10 mouse cellular contexts compared by ENCODE assay signal in genomic region chr17:83955978-83956377, GRCm38 (mm10).
DNase-seq lines count a peak whose midpoint lies in the region; ATAC-seq and TF ChIP-seq lines count a peak whose summit lies in the region.
"Had no signal": no experiment of that assay in that cellular context is flagged by ENCODE, and none has a peak within 500 bp of the region (broad histone marks: within the 10 kb centered on the region; RNA-seq: fewer than 3 reads in every experiment).

No protein-coding gene starts in this region.

- H3K9ac ChIP-seq in neural tube, embryonic 13.5 days: no peak overlapping the region
- no peak overlapping the region for H3K9ac ChIP-seq in hindbrain, postnatal 0 days (replicated peaks; ENCODE audit: low read length)
- H3K9ac ChIP-seq in limb, embryonic 15.5 days: no peak overlapping the region
- H3K9ac ChIP-seq in stomach, postnatal 0 days (ENCODE audit: low read length): peak overlapping the region; percentile 18; the same call in 1 of the 2 replicates
- H3K9ac ChIP-seq: hindbrain, embryonic 15.5 days had no signal

- H3K9me3 ChIP-seq in neural tube, embryonic 13.5 days: no peaks in the 10 kb centered on the region
- H3K9me3 ChIP-seq in hindbrain, postnatal 0 days (ENCODE audit: low read length): no peaks in the 10 kb centered on the region
- H3K9me3 ChIP-seq in limb, embryonic 15.5 days: no peaks in the 10 kb centered on the region
- no peaks in the 10 kb centered on the region for H3K9me3 ChIP-seq in stomach, postnatal 0 days (ENCODE audit: control insufficient read depth, low read length)
- H3K9me3 ChIP-seq: hindbrain, embryonic 15.5 days had no signal

- H3K4me1 ChIP-seq in neural tube, embryonic 13.5 days (replicated peaks): peaks cover 76% of the 10 kb centered on the region
- H3K4me1 ChIP-seq in hindbrain, postnatal 0 days (ENCODE audit: insufficient read depth, low read length): peaks cover 22% of the 10 kb centered on the region; the same call in 1 of the 2 replicates
- peaks cover 72% of the 10 kb centered on the region for H3K4me1 ChIP-seq in limb, embryonic 15.5 days
- H3K4me1 ChIP-seq in stomach, postnatal 0 days (replicated peaks; ENCODE audit: control insufficient read depth, insufficient read depth): peaks cover 22% of the 10 kb centered on the region

- no peak overlapping the region for H3K4me2 ChIP-seq in neural tube, embryonic 13.5 days
- no peak overlapping the region for H3K4me2 ChIP-seq in hindbrain, postnatal 0 days (ENCODE audit: low read depth, low read length)
- H3K4me2 ChIP-seq in limb, embryonic 15.5 days: no peak overlapping the region
- H3K4me2 ChIP-seq in stomach, postnatal 0 days (replicated peaks; ENCODE audit: low read depth): no peak overlapping the region
- H3K4me2 ChIP-seq: hindbrain, embryonic 15.5 days had no signal

- no peak for ATAC-seq in neural tube, embryonic 13.5 days (ENCODE audit: low read depth)
- no peak for ATAC-seq in hindbrain, postnatal 0 days
- ATAC-seq in limb, embryonic 15.5 days (ENCODE audit: insufficient number of reproducible peaks, low FRiP score, low TSS enrichment, low read depth): peak; percentile 42; the same call in 1 of the 2 replicates
- peak; percentile 67 for ATAC-seq in stomach, postnatal 0 days (ENCODE audit: low FRiP score, low TSS enrichment)

- H3K4me3 ChIP-seq in neural tube, embryonic 13.5 days: no peak overlapping the region
- no peak overlapping the region for H3K4me3 ChIP-seq in hindbrain, postnatal 0 days (ENCODE audit: low read length)
- no peak overlapping the region for H3K4me3 ChIP-seq in limb, embryonic 15.5 days
- H3K4me3 ChIP-seq in stomach, postnatal 0 days (ENCODE audit: low read depth, low read length): no peak overlapping the region
- H3K4me3 ChIP-seq: hindbrain, embryonic 15.5 days had no signal

- intact Hi-C loops in left cerebral cortex, postnatal 4 days (cut with DNase I): no loop called here

- no peak for DNase-seq in neural tube, embryonic 10.5 days (ENCODE audit: extremely low spot score, low spot score)
- DNase-seq in hindbrain, postnatal 0 days (ENCODE audit: low spot score): no peak
- peak; percentile 90 for DNase-seq in stomach, postnatal 0 days (ENCODE audit: low spot score)
- no peak for DNase-seq in adipocyte (ENCODE audit: low spot score)
- no peak for DNase-seq in left cerebral cortex, postnatal 4 days
- no peak for DNase-seq in adrenal gland, postnatal 36 days
- DNase-seq: adrenal gland, postnatal 25 days had no signal

- 51% methylated on average over 5 of the region's 5 CpGs for WGBS in neural tube, embryonic 13.5 days
- 53% methylated on average over 5 of the region's 5 CpGs for WGBS in hindbrain, postnatal 0 days
- WGBS in limb, embryonic 15.5 days: 30% methylated on average over 5 of the region's 5 CpGs
- WGBS in stomach, postnatal 0 days: 34% methylated on average over 5 of the region's 5 CpGs

- H3K27ac ChIP-seq in neural tube, embryonic 13.5 days (replicated peaks): 0 out of 2 replicates have a peak overlapping the region, but pooled peaks have one; percentile 4
- peak overlapping the region; percentile 3; the same call in 1 of the 2 replicates for H3K27ac ChIP-seq in hindbrain, postnatal 0 days
- H3K27ac ChIP-seq in limb, embryonic 15.5 days: peak overlapping the region; percentile 83
- peak overlapping the region; percentile 93 for H3K27ac ChIP-seq in stomach, postnatal 0 days (replicated peaks)

- TF ChIP-seq EP300 in stomach, postnatal 0 days (optimal IDR thresholded peaks at IDR 0.05): no peak

- H3K36me3 ChIP-seq in neural tube, embryonic 13.5 days: no peaks in the 10 kb centered on the region
- H3K36me3 ChIP-seq in hindbrain, postnatal 0 days (ENCODE audit: insufficient read depth, low read length): no peaks in the 10 kb centered on the region
- no peaks in the 10 kb centered on the region for H3K36me3 ChIP-seq in limb, embryonic 15.5 days
- no peaks in the 10 kb centered on the region for H3K36me3 ChIP-seq in stomach, postnatal 0 days (ENCODE audit: control insufficient read depth, insufficient read depth, low read length)
- H3K36me3 ChIP-seq: hindbrain, embryonic 15.5 days had no signal

- TF ChIP-seq CTCF in hindbrain, postnatal 0 days (IDR thresholded peaks at IDR 0.05; ENCODE audit: low read depth): no peak
- no peak for TF ChIP-seq CTCF in stomach, postnatal 0 days (IDR thresholded peaks at IDR 0.05; ENCODE audit: low read depth)

- H3K27me3 ChIP-seq in neural tube, embryonic 13.5 days: no peaks in the 10 kb centered on the region; the same call in 1 of the 2 replicates
- no peaks in the 10 kb centered on the region for H3K27me3 ChIP-seq in hindbrain, postnatal 0 days (ENCODE audit: insufficient read depth, low read length)
- no peaks in the 10 kb centered on the region for H3K27me3 ChIP-seq in limb, embryonic 15.5 days
- H3K27me3 ChIP-seq in stomach, postnatal 0 days (ENCODE audit: control insufficient read depth, insufficient read depth, low read length): no peaks in the 10 kb centered on the region
- H3K27me3 ChIP-seq: hindbrain, embryonic 15.5 days had no signal

Comparison
In these comparisons a context has a peak if more than half of its experiments do, and no peak if none do; other contexts are left out.
1. ATAC-seq: peak in limb, embryonic 15.5 days (single experiment) and stomach, postnatal 0 days (single experiment); none in neural tube, embryonic 13.5 days (single experiment) and hindbrain, postnatal 0 days (single experiment).
2. H3K27ac ChIP-seq: peak in every context shown above with its lines; median percentile 93 in stomach, postnatal 0 days; 83 in limb, embryonic 15.5 days; 4 in neural tube, embryonic 13.5 days; 3 in hindbrain, postnatal 0 days.